Mouse (Mus musculus) adrenal gland, postnatal 4 days (tissue): ENCODE measurements around the gene Gm16181. TPM values are rescaled to one million over a fixed set of nuclear protein-coding genes. Genes with fewer than 3 reads are reported as not detected.

Experiments used
- DNase-seq, 2 experiments: peaks; one replicate each; pipeline ENCODE4 v3.0.0; 2021 to 2022; ENCODE audit warnings: low spot score in 2 of 2, mixed read lengths in 2 of 2
- total RNA-seq, 2 experiments: library from RNA; stranded (reverse); gene quantifications; 2 replicates each; pipeline ENCODE4 v1.2.3; 2021

Gene Gm16181
- total RNA-seq, 2 experiments from 2014 or later: not detected

- no peak for DNase-seq
These were observed 25.6 kb upstream of the Gm16181 start for GRCm38 (mm10) chr17:35194844-35195630.

- DNase-seq: peak; percentile 69 to 72
These were observed 24.9 kb upstream of the Gm16181 start for GRCm38 (mm10) chr17:35195631-35196320.

DNA sequence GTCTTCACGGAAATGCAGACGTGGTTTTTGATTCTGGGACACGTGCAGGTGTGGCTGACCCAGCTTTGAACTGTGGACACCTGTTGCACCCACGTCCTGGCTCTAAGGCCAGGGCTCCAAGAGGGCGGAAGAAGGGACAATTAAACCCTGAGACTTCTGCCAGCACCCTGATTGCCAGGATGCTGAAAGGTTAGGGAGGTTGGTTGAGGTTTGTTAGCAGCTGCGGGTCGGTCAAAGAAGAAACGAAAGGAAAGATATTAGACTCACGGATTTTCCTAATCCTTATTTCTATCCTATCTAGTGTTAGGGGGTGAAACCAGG is 24.4 kb upstream of the Gm16181 start:
- DNase-seq: no peak

- no peak for DNase-seq
These were observed 23.5 kb upstream of the Gm16181 start for GRCm38 (mm10) chr17:35197126-35197525.

DNA sequence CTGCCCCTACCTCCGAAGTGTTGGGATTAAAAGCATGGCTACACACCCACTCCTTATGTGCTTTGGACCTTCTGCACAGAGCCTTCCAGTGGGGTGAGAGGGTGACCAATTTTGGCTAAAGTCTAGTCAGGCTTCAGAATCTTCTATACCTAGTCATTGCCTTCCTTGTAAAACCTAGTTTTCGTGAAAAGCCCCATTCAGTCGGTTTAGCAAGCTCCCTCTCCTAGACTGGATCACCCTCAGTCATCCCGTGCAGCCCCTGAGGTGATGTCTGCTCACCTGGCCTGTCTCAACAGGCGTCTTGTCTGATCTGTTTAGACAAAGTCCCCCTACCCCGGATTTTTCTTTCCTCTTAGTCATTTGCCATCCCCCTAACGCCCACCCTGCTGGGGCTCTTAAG is 22.6 kb upstream of the Gm16181 start:
- DNase-seq: no peak

GRCm38 (mm10) chr17:35198946-35199345 is 21.7 kb upstream of the Gm16181 start:
- DNase-seq: no peak

DNA sequence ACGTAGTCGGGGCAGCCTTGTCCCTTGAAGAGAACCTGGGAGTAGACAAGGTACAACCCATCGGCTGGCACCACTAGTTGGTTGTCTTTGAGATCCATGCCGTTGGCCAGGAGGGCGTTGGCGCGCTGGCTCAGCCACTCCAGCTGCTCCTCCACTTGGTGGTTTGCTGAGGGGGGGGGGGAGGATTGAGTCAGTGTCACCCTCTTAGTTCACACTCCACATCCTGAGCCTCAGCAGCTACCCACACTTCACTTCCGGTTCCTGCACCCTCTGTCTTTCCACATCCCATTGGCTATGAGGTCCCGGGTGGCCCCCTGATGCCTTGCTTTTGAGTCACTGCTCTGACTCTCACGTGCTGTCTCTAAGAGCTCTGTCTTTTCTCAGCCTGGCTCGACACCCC is 20.2 kb upstream of the Gm16181 start:
- no peak for DNase-seq

DNA sequence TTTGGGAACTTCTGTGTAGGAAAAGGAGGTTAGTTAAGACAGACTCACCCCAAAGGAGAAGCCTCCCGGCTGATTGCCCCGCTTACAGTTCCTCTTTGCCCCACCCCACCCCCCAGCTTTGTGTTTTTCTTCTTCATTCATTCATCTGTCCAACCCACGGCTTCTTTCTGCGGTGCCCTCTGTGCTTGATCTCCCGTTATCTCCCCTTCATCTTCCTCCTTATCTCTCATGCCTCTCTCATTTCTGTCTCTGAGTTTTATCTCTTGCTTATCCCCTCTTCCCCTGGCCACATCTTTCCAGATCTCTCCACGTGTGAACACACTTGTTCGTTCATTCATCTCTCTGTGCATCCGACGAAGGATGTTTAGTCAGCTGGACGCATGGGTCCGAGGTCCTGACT is 19.5 kb upstream of the Gm16181 start:
- no peak for DNase-seq

DNA sequence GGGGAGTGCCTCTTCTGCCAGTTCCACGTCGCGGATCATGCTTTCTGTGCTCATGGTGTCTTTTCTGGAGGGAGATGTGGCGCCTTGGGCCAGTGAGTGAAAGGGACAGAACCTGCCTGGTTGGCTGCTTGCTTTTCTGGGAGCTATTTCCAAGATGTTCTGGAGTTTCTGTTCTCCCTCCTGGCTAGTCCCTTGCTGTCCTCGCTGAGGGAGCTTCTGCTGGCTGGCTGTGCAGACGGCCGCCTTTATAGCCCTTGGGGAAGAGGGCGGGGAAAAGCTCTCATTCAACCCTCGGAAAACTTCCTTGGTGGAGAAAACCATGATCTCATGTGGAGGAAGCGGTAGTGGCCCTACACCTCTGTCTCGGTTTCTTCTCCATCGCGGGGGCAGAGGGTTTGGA is 18.8 kb upstream of the Gm16181 start, which contains the start of gene Tnf:
TSS of gene Tnf (minus strand) at position 221 of the 400 bp plus-strand sequence.
- DNase-seq: no peak

DNA sequence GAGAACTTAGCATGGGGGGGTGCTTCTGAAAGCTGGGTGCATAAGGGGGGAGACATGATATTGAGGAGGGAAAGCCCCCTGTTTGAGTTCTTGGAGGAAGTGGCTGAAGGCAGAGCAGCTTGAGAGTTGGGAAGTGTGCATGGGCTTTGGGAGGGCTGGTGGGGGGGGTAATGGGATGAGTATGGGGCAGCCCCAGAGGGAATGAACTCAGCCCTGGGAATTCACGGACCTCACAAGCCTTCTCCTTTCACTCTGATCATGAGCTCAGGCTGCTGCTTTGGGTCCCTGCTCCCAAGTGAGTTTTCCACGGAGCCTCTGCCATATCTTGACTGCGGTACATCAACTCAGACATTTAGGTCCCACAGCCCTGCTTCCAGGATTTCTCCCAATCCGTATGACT is 18.2 kb upstream of the Gm16181 start:
- no peak for DNase-seq

DNA sequence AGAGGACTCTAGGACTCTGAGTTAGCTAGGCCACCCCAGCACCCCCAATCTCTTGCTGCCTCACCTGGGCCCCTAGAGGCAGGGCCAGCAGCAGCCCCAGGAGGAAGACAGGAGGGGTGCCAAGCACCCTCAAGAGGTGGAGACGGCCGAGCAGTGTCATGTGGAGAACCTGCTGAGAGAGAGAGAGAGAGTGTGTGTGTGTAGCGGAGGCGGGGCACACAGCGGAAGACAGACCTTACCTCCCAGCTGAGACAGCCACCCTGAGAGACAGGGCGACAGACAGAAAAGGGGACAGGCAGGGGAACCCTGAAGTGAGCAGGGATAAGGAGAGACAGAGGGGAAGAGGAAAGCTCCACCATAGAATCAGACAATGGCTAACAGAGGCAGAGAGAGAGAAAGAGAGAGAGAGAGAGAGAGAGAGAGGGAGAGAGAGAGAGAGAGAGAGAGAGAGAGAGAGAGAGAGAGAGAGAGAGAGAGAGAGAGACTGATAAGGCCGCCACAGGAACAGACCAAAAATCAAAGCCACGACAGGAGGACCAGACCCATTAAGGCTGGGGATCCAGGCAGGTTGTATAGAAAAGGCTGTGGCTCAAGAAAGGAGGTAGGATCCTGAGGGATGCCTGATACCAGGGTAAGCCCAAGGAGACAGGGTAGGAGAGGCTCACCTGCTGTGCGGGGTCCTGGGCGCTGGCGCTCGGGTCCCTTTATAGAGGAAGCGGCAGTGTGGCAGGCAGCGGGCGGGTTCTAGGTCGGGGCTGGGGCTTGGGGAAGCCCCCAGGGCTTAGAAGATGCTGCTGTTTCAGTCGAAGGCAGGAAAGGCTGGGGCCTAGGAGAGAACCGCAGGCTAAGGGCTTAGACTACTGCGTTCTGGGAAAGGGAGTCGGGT is 15.9 kb upstream of the Gm16181 start, which contains the start of gene Lta:
TSS of gene Lta (minus strand) at position 858 of the 886 bp plus-strand sequence.
- no peak for DNase-seq

DNA sequence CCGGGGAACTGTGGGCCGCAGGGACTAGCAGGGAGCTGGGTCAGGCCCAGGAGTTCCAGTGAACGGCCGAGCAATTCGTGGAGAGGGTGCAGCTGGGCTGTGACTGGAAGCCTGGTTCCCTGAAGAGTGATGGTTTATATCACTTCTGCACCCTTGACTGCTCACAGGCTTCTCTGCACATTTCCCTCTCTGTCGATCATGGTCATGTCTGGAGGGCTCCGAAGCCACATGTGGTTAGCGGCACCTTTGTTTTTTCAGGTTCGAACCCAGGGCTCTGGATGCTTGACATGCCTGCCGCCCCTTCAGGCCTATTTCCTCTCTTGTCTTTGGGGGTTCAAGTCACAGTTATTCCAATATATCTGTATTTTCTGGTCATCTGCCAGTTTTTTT is 15.3 kb upstream of the Gm16181 start:
- no peak for DNase-seq

GRCm38 (mm10) chr17:35209785-35210535 is 10.7 kb upstream of the Gm16181 start:
- no peak for DNase-seq

DNA sequence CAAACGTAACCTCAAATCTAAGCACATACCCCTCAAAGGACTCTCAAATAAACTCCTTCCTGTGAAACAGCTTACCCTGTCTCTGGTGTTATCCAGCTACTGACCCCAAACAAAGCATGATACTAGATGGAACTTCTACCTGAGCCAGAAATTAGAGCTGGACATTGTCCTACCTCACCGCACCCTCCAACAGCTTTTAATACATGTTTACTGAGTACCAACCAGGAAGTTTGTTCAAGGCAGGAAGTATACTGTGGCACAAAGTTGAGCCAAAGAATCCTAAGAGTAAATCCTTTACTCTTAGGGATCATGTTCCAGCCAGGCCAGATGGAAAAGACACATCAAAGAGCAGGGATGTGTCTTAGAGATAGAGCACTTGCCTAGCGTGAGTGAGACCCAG is 10.0 kb upstream of the Gm16181 start:
- DNase-seq: no peak

GRCm38 (mm10) chr17:35213071-35213470 is 7.6 kb upstream of the Gm16181 start:
- DNase-seq: no peak

GRCm38 (mm10) chr17:35218516-35219193 is 2.0 kb upstream of the Gm16181 start:
- no peak for DNase-seq

- no peak for DNase-seq
These were observed 1.0 kb upstream of the Gm16181 start for GRCm38 (mm10) chr17:35219601-35220041.

DNA sequence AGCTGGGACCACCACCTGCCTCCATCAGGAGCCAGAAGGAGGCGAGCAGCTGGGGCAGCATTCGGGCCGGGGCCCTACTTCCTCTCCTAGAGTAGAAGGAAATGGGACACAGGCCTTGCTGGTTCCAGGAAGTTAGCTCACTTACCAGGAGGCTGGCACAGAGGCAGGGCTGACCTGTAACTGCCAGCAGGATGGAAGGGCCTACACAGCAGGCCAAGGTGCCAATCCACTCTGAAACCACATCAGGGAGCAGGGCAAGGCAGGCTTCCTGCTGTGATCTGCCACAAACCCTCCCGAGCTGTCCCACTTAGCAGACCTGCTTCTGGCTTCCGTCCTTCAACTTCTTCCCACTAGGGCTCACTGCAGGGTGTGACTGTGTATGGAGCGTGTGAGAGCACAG is 1.7 kb downstream of the Gm16181 start:
- DNase-seq: no peak

DNA sequence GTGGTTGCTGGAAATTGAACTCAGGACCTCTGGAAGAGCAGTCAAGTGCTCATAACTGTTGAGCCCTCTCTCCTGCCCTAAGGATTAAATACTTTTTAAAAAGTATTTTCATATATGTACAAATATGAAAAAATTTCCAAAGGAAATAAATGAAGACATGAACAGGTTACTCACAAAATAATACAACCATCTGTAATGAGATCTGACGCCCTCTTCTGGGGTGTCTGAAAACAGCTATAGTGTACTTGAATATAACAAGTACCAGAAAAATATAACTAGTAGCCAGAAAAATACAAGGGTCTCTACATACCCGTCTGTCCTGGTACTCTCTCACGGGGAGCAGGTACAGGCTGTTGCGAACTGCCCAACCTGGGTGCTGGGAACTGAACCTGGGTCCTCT is 4.0 kb downstream of the Gm16181 start:
- no peak for DNase-seq

DNA sequence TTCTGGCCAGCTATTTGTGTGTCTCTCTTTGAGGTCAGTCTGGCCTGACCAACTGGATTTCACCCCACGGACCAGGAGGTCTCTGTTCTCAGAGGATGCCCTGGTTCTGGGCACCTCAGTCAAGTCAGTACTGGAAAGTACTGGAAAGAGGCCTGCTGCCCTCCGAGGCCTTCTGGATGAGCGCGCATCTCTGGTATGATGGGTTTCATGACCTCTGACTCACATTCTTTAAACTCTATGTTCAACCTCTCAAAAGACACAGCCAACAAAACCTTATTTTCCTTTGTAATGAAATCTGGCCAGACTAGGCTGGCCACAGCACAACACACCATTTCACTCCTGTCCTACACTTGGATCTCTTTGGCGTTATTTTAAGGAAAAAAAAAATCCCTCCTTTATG is 4.8 kb downstream of the Gm16181 start:
- no peak for DNase-seq
